Mouse (Mus musculus): ENCODE results near the gene Ckap5. TPM values are rescaled to one million over a fixed set of nuclear protein-coding genes. Genes with fewer than 3 reads are reported as not detected.

Gene Ckap5
- polyA plus RNA-seq, 2 experiments = 20.6 to 35.9 TPM

- no peak overlapping the region for H3K4me2 ChIP-seq (ENCODE audit: low read depth)
- H3K9ac ChIP-seq (replicated peaks) = no peak overlapping the region
- DNase-seq (ENCODE audit: low read depth in 3 of 3, low spot score in 3 of 3) (no peak), ATAC-seq (ENCODE audit: insufficient read depth) (no peak)
- TF ChIP-seq EP300 (IDR thresholded peaks at IDR 0.05; ENCODE audit: low read depth) = no peak
- TF ChIP-seq CTCF (IDR thresholded peaks at IDR 0.05; ENCODE audit: low read depth) = no peak
- H3K36me3 ChIP-seq (replicated peaks; ENCODE audit: control insufficient read depth, insufficient read depth, low read depth) = peaks cover 17% of the 10 kb centered on the region
- no peaks in the 10 kb centered on the region for H3K4me1 ChIP-seq (replicated peaks; ENCODE audit: control insufficient read depth in 2 of 2, insufficient read depth in 2 of 2, low read length in 1 of 2)
- WGBS (ENCODE audit: insufficient replicate concordance) = 86% methylated on average over 8 of the region's 8 CpGs
- H3K4me3 ChIP-seq (ENCODE audit: insufficient read depth in 1 of 2, low read depth in 2 of 2, low read length in 2 of 2) = no peak overlapping the region
- no peaks in the 10 kb centered on the region for H3K9me3 ChIP-seq (ENCODE audit: control insufficient read depth, low read length)
- no peaks in the 10 kb centered on the region for H3K27me3 ChIP-seq (ENCODE audit: control insufficient read depth, insufficient read depth, low read length)
- no peak overlapping the region for H3K27ac ChIP-seq
Measured at GRCm38 (mm10) chr2:91669326-91669725, 142.8 kb downstream of the Ckap5 start.

GRCm38 (mm10) chr2:91670038-91670437 lies 143.5 kb downstream of the Ckap5 start:
- Histone ChIP-seq H3K4me1 (replicated peaks; ENCODE audit: control insufficient read depth in 2 of 2, insufficient read depth in 2 of 2, low read length in 1 of 2) (no peaks in the 10 kb centered on the region), H3K4me3 (ENCODE audit: insufficient read depth in 1 of 2, low read depth in 2 of 2, low read length in 2 of 2) (no peak overlapping the region), H3K4me2 (ENCODE audit: low read depth) (no peak overlapping the region), H3K9ac (replicated peaks) (no peak overlapping the region), H3K27me3 (ENCODE audit: control insufficient read depth, insufficient read depth, low read length) (no peaks in the 10 kb centered on the region), H3K27ac (no peak overlapping the region), H3K36me3 (replicated peaks; ENCODE audit: control insufficient read depth, insufficient read depth, low read depth) (peaks cover 19% of the 10 kb centered on the region), H3K9me3 (ENCODE audit: control insufficient read depth, low read length) (no peaks in the 10 kb centered on the region)
- no peak for TF ChIP-seq CTCF (IDR thresholded peaks at IDR 0.05; ENCODE audit: low read depth)
- TF ChIP-seq EP300 (IDR thresholded peaks at IDR 0.05; ENCODE audit: low read depth) = no peak
- ATAC-seq (ENCODE audit: insufficient read depth) = no peak
- no peak for DNase-seq (ENCODE audit: low read depth in 3 of 3, low spot score in 3 of 3)
- 74% methylated on average over 6 of the region's 6 CpGs for WGBS (ENCODE audit: insufficient replicate concordance)

Other genes with a start within 250 kb of the Ckap5 start
- 1.6 and 2.1 TPM in 2 replicates for gene 1110051M20Rik, start 82.1 kb upstream of the Ckap5 start, polyA plus RNA-seq (2012; rRNA removed)
- gene 1110051M20Rik, start 82.1 kb upstream of the Ckap5 start, polyA plus RNA-seq (2014; fragmentation: Nextera tagmentation; extraction: Ambion mirVana) = 6.6 and 7.3 TPM in 2 replicates
- 0.69 and 0.70 TPM in 2 replicates for gene Lrp4, start 69.3 kb upstream of the Ckap5 start, polyA plus RNA-seq (2012; rRNA removed)
- 0.58 and 0.69 TPM in 2 replicates for gene Lrp4, start 69.3 kb upstream of the Ckap5 start, polyA plus RNA-seq (2014; fragmentation: Nextera tagmentation; extraction: Ambion mirVana)
- gene F2, start 109.7 kb downstream of the Ckap5 start, polyA plus RNA-seq (2012; rRNA removed) = 174 and 202 TPM in 2 replicates
- gene F2, start 109.7 kb downstream of the Ckap5 start, polyA plus RNA-seq (2014; fragmentation: Nextera tagmentation; extraction: Ambion mirVana) = 203 and 213 TPM in 2 replicates
- 5.1 and 5.4 TPM in 2 replicates for gene Zfp408, start 123.0 kb downstream of the Ckap5 start, polyA plus RNA-seq (2012; rRNA removed)
- 1.0 and 1.2 TPM in 2 replicates for gene Zfp408, start 123.0 kb downstream of the Ckap5 start, polyA plus RNA-seq (2014; fragmentation: Nextera tagmentation; extraction: Ambion mirVana)
- gene Arhgap1, start 123.1 kb downstream of the Ckap5 start, polyA plus RNA-seq (2012; rRNA removed) = 22.4 and 25.8 TPM in 2 replicates
- gene Arhgap1, start 123.1 kb downstream of the Ckap5 start, polyA plus RNA-seq (2014; fragmentation: Nextera tagmentation; extraction: Ambion mirVana) = 32.1 and 37.3 TPM in 2 replicates
- gene Atg13, start 183.8 kb downstream of the Ckap5 start, polyA plus RNA-seq (2012; rRNA removed) = 7.4 and 7.5 TPM in 2 replicates
- 11.3 and 12.9 TPM in 2 replicates for gene Atg13, start 183.8 kb downstream of the Ckap5 start, polyA plus RNA-seq (2014; fragmentation: Nextera tagmentation; extraction: Ambion mirVana)
- 2.2 and 2.3 TPM in 2 replicates for gene Harbi1, start 184.1 kb downstream of the Ckap5 start, polyA plus RNA-seq (2012; rRNA removed)
- 3.4 and 4.8 TPM in 2 replicates for gene Harbi1, start 184.1 kb downstream of the Ckap5 start, polyA plus RNA-seq (2014; fragmentation: Nextera tagmentation; extraction: Ambion mirVana)
- gene Ambra1, start 203.4 kb downstream of the Ckap5 start, polyA plus RNA-seq (2012; rRNA removed) = 3.7 and 3.9 TPM in 2 replicates
- 3.9 and 4.2 TPM in 2 replicates for gene Ambra1, start 203.4 kb downstream of the Ckap5 start, polyA plus RNA-seq (2014; fragmentation: Nextera tagmentation; extraction: Ambion mirVana)

All from liver, embryonic 14.5 days (tissue).